Mouse (Mus musculus) lung, adult 2 months (tissue): ENCODE results near the gene Fxyd5.

Experiments used
- CTCF ChIP-seq: fragments of 200-500 bp; IDR thresholded peaks from 2 replicates; pipeline ENCODE4 v1.5.1; 2011; ENCODE audit warnings: mild to moderate bottlenecking, low read length, control low read depth; ENCODE audit not compliant: insufficient read depth
- POLR2A ChIP-seq: fragments of 200-500 bp; IDR thresholded peaks from 2 replicates; pipeline ENCODE4 v1.6.1; 2011; ENCODE audit warnings: low read depth, mild to moderate bottlenecking, control low read depth, low read length, borderline replicate concordance; ENCODE audit errors: extremely low read depth

DNA sequence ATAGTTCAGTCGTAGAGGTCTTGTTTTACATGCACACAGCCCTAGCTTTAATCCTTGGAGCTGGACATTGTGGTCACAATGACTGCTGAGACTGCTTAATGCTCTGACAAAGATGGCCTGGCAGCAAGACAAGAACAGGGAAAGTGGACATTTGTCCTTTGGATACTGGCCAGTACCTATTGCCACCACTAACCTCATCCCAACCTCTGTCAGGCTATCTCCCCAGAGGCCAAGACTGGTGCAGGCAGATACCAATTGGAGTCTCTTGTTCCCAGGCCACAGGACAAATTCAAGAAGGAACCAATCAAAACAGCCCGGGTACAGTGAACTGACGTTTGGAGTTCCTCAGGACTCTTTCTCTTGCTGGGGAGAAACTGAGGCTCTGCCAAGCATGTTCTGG lies 45.9 kb upstream of the Fxyd5 start:
- TF ChIP-seq POLR2A (no peak), CTCF (no peak)
